Comparison of ENCODE assay signal across 21 mouse cellular contexts in genomic region chr8:104998191-104998590, GRCm38 (mm10). TPM values are rescaled to one million over a fixed set of nuclear protein-coding genes. Genes with fewer than 3 reads are reported as not detected.
"Had no signal": no experiment of that assay in that cellular context is flagged by ENCODE, and none has a peak within 500 bp of the region (broad histone marks: within the 10 kb centered on the region; RNA-seq: fewer than 3 reads in every experiment).

No protein-coding gene starts in this region.

- DNase-seq: layer of hippocampus, postnatal 36 days; liver, embryonic 13.5 days; lung, adult 18-20 months; right cerebral cortex, postnatal 14 days; thymus, adult 2 months; thymus, postnatal 25 days had no signal

RNA-seq across cellular contexts. Expression of gene Ces2h, which starts 2.5 kb away (rescaled TPM):
- total RNA-seq: layer of hippocampus, postnatal 36 days; left cerebral cortex, adult 8-10 months; left cerebral cortex, postnatal 25 days; megakaryocyte-erythroid progenitor cell, adult 5-6 weeks had no signal
- polyA plus RNA-seq: hindbrain, embryonic 16.5 days; inflammation-experienced regulatory T-cells, adult 6 months; limb, embryonic 11.5 days; limb, embryonic 15.5 days; liver, embryonic 13.5 days; lung, embryonic 16.5 days; midbrain, embryonic 12.5 days; midbrain, embryonic 16.5 days; neural tube, embryonic 14.5 days; spleen, adult 2 months; stomach, embryonic 15.5 days; thymus, adult 2 months; urinary bladder, adult 2 months had no signal

RNA-seq across cellular contexts. Expression of gene Ces2g, which starts 36.7 kb away (rescaled TPM):
- total RNA-seq: layer of hippocampus, postnatal 36 days had no signal
- polyA plus RNA-seq: limb, embryonic 11.5 days; midbrain, embryonic 12.5 days; neural tube, embryonic 14.5 days had no signal

RNA-seq across cellular contexts. Expression of gene Ces3a, which starts 50.2 kb away (rescaled TPM):
- total RNA-seq: layer of hippocampus, postnatal 36 days; left cerebral cortex, adult 8-10 months; left cerebral cortex, postnatal 25 days; megakaryocyte-erythroid progenitor cell, adult 5-6 weeks had no signal
- polyA plus RNA-seq: hindbrain, embryonic 16.5 days; inflammation-experienced regulatory T-cells, adult 6 months; limb, embryonic 11.5 days; limb, embryonic 15.5 days; lung, embryonic 16.5 days; midbrain, embryonic 12.5 days; midbrain, embryonic 16.5 days; neural tube, embryonic 14.5 days; spleen, adult 2 months; stomach, embryonic 15.5 days; urinary bladder, adult 2 months had no signal

RNA-seq across cellular contexts. Expression of gene Ces2f, which starts 51.0 kb away (rescaled TPM):
- total RNA-seq: layer of hippocampus, postnatal 36 days; left cerebral cortex, adult 8-10 months; left cerebral cortex, postnatal 25 days; megakaryocyte-erythroid progenitor cell, adult 5-6 weeks had no signal
- polyA plus RNA-seq: hindbrain, embryonic 16.5 days; inflammation-experienced regulatory T-cells, adult 6 months; limb, embryonic 11.5 days; liver, embryonic 13.5 days; lung, embryonic 16.5 days; midbrain, embryonic 12.5 days; midbrain, embryonic 16.5 days; neural tube, embryonic 14.5 days; spleen, adult 2 months; testis, adult 2 months had no signal
